Mouse (Mus musculus): ENCODE results near the gene Hoxd11.

DNA sequence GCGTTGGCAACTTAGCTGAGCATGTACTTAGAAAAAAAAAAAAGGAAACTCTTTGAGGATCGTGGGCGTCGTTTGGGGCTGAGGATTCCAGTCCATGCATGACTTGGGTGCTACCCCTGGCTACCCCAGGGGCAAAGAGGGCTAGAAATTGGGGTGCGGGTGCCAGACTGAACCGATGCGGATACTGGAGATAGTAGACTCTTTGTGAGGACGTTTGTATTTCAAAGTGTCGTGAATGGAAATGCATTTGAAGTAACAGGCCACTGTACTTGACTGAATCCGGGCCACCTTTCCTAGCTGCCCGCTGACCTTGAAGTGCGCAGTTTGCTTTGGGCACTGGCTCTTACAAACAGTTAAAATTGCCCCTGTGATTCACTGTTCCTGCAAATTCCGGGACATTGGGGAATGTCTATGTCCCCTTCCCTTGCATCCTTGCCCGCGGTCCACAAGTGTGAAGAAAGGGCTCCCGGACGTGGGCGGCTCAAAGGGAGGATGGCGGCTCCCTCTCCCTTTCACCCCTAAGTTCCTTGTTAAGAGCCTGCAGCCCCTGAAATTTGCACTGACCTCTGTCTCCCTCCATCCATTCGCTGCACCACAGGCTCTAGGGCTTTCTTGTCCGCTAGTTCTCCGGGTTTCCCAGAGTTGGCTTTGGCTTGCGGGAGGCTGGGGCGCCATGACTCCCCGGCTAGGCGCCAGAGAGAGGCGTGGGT, 7.8 kb downstream of the Hoxd11 start:
- no peak for TF ChIP-seq CTCF (IDR thresholded peaks at IDR 0.05; ENCODE audit: low read depth)
- no peak for TF ChIP-seq EP300 (IDR thresholded peaks at IDR 0.05; ENCODE audit: low read depth)
